Mouse (Mus musculus) spleen, adult 2 months (tissue): ENCODE data around the gene Olfr124.

Experiments used
- CTCF ChIP-seq: fragments of 200-500 bp; IDR thresholded peaks from 2 replicates; pipeline ENCODE4 v1.5.1; 2011; ENCODE audit warnings: mild to moderate bottlenecking, inconsistent platforms; ENCODE audit not compliant: insufficient read depth, insufficient read length, insufficient replicate concordance; ENCODE audit errors: extremely low read depth
- POLR2A ChIP-seq: fragments of 200-500 bp; IDR thresholded peaks from 2 replicates; pipeline ENCODE4 v1.6.1; 2011; ENCODE audit warnings: low read depth, low read length, inconsistent platforms

DNA sequence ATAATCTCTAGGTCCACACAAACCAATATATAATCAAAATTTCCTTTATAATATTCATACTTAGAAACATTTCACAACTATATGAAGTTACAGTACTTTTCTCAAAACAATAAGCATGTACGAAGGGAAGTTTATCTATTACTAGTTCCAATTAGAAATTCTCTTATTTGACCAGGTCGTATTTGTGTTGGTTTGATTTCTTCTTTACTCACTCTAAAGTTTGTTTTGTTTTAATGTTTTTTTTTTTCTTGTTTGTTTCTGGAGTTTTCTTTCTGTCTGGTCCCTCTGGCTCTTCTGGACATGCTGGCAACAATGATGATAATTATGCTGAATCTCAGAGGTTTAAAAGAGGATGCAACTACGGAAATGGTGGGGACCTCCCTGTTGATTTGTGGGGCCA lies at the start of gene Olfr124:
- TF ChIP-seq POLR2A, result no peak
- TF ChIP-seq CTCF, result no peak
